Mouse (Mus musculus) stomach, postnatal 0 days (tissue): ENCODE measurements around the gene Kif1b. TPM values are rescaled to one million over a fixed set of nuclear protein-coding genes. Genes with fewer than 3 reads are reported as not detected.

Source experiments
- ATAC-seq: fragments of 200-750 bp; cut with Nextera tagmentation; 2 replicates; pipeline ENCODE4 v1.8.0; 2017; ENCODE audit not compliant: low FRiP score, low TSS enrichment
- DNase-seq: peaks from one replicate; pipeline ENCODE4 v3.0.0-alpha.2; 2016; ENCODE audit warnings: low spot score
- H3K27ac ChIP-seq: fragments of 300-500 bp; sonication (generic); replicated peaks from 2 replicates; pipeline ENCODE4 v1.5.1; 2014; ENCODE audit warnings: mild to moderate bottlenecking, control low read depth
- H3K27me3 ChIP-seq: fragments of 300-500 bp; sonication (generic); 2 replicates; pipeline ENCODE4 v1.6.1; 2014; ENCODE audit warnings: low read length; ENCODE audit not compliant: control insufficient read depth, insufficient read depth
- H3K36me3 ChIP-seq: fragments of 300-500 bp; sonication (generic); 2 replicates; pipeline ENCODE4 v1.6.1; 2014; ENCODE audit warnings: low read length, mixed read lengths; ENCODE audit not compliant: control insufficient read depth, insufficient read depth
- H3K4me1 ChIP-seq: fragments of 300-500 bp; sonication (generic); replicated peaks from 2 replicates; pipeline ENCODE4 v1.6.1; 2014; ENCODE audit warnings: antibody characterized with exemption; ENCODE audit not compliant: control insufficient read depth, insufficient read depth
- H3K4me2 ChIP-seq: fragments of 300-500 bp; sonication (generic); replicated peaks from 2 replicates; pipeline ENCODE4 v1.6.1; 2014; ENCODE audit warnings: low read depth, mild to moderate bottlenecking, control low read depth, moderate library complexity
- H3K4me3 ChIP-seq: fragments of 300-500 bp; sonication (generic); 2 replicates; pipeline ENCODE4 v1.5.1; 2014; ENCODE audit warnings: low read depth, low read length, control low read depth
- H3K9ac ChIP-seq: fragments of 300-500 bp; sonication (generic); 2 replicates; pipeline ENCODE4 v1.6.1; 2014; ENCODE audit warnings: mild to moderate bottlenecking, low read length, control low read depth, mixed read lengths
- H3K9me3 ChIP-seq: fragments of 300-500 bp; sonication (generic); 2 replicates; pipeline ENCODE4 v1.6.1; 2016; ENCODE audit warnings: low read length; ENCODE audit not compliant: control insufficient read depth
- CTCF ChIP-seq: IDR thresholded peaks from 2 replicates; pipeline ENCODE4 v1.5.1; 2016; ENCODE audit warnings: antibody characterized with exemption, low read depth, mild to moderate bottlenecking, moderate library complexity
- EP300 ChIP-seq: optimal IDR thresholded peaks from 2 replicates; pipeline ENCODE3; 2016; ENCODE audit warnings: antibody characterized with exemption
- WGBS: fragments of 180-500 bp; shearing (Covaris S2); extraction: QIAGEN DNeasy Blood & Tissue Kit; methylation state at CpG from one replicate; pipeline ENCODE4 v1.1.7; 2014; 5-methylcytosine and 5-hydroxymethylcytosine counted together
- polyA plus RNA-seq: library from polyadenylated mRNA; unstranded; fragments of >200 nt; fragmentation: Nextera tagmentation; extraction: Ambion mirVana; gene quantifications from 2 replicates; pipeline ENCODE4 v1.2.1, GENCODE M21; 2015

The Kif1b gene
- polyA plus RNA-seq, 1 experiment from 2014 or later, result 23.9 TPM

GRCm38 (mm10) chr4:149290157-149290750, 17.2 kb downstream of the Kif1b start:
- WGBS, result 70% methylated on average over 7 of the region's 7 CpGs
- H3K9ac ChIP-seq, result no peak overlapping the region
- TF ChIP-seq CTCF (no peak), EP300 (no peak)

DNA sequence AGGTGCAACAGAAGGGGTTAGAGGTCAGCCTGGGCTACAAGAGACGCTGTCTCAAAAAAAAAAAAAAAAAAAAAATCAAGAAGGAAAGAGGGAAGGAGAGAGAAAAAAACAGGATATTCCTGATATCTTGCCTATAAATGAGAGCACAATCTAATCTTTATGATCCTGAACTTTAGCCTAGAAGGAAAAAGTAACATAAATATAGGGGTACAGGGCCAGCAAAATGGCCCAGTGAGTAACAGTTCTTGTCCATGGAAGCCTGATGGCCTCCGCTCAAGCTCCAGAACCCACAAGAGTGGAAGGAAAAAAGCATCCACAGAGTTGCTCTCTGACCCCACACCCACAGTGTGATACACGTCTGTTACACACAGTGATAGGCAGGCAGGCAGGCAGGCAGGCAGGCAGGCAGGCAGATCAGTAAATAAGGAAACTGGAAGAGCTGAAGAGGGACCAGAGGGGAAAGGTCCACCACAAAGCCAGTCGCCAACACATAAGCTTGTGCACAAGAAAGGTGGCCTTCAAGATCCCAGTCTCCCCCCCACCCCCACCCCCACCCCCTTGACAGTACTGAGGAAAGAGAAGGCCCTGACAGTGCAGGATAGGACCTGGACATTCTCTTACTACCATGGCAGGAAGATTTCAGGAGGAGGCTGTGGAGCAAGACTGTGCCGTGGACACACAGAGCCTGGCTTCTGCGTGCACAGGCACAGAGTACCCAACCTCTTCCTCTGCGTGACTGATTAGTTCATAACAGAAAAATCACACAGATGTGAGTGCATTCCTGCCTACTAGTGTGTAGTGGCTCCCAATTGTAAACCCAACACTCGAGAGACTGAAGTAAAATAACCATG, 21.0 kb downstream of the Kif1b start:
- Histone ChIP-seq H3K27ac (no peak overlapping the region), H3K4me2 (no peak overlapping the region), H3K4me3 (no peak overlapping the region), H3K9ac (no peak overlapping the region), H3K36me3 (no peaks in the 10 kb centered on the region), H3K27me3 (no peaks in the 10 kb centered on the region), H3K4me1 (no peaks in the 10 kb centered on the region), H3K9me3 (no peaks in the 10 kb centered on the region)
- no peak for TF ChIP-seq EP300
- TF ChIP-seq CTCF, result no peak
- 68% methylated on average over 8 of the region's 8 CpGs for WGBS
- DNase-seq, result peak; percentile 36
- no peak for ATAC-seq

More at GRCm38 (mm10) chr4:149290157-149290750, 17.2 kb downstream of the Kif1b start:
- no peaks in the 10 kb centered on the region for H3K27me3 ChIP-seq
- no peak overlapping the region for H3K4me3 ChIP-seq
- DNase-seq (no peak), ATAC-seq (no peak)
- H3K4me1 ChIP-seq, result no peaks in the 10 kb centered on the region
- no peak overlapping the region for H3K4me2 ChIP-seq
- no peak overlapping the region for H3K27ac ChIP-seq
- no peaks in the 10 kb centered on the region for H3K9me3 ChIP-seq
- H3K36me3 ChIP-seq, result no peaks in the 10 kb centered on the region

DNA sequence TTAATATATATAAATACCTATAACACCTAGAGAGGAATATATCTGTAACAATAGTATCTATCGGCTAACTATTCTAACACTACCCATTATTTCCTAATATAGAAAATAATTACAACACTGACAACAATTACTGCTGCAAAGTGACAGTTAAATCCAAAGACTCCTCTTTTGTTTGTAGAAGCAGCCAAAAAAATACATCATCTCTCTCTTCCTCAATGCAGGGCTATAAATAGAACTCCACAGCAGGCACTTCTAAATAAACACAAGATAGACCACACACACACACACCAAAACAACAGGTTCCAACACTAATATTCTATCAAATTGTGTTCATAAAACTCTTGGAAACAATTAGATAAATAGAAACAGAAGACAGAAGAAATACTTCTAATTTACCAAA, 21.8 kb downstream of the Kif1b start:
- Histone ChIP-seq H3K4me2 (no peak overlapping the region), H3K4me1 (no peaks in the 10 kb centered on the region), H3K9ac (no peak overlapping the region), H3K27ac (no peak overlapping the region), H3K36me3 (no peaks in the 10 kb centered on the region), H3K27me3 (no peaks in the 10 kb centered on the region), H3K4me3 (no peak overlapping the region), H3K9me3 (no peaks in the 10 kb centered on the region)
- no peak for ATAC-seq
- no peak for DNase-seq
- TF ChIP-seq CTCF (no peak), EP300 (no peak)
- WGBS, result 73% methylated on average over 1 of the region's 1 CpGs

DNA sequence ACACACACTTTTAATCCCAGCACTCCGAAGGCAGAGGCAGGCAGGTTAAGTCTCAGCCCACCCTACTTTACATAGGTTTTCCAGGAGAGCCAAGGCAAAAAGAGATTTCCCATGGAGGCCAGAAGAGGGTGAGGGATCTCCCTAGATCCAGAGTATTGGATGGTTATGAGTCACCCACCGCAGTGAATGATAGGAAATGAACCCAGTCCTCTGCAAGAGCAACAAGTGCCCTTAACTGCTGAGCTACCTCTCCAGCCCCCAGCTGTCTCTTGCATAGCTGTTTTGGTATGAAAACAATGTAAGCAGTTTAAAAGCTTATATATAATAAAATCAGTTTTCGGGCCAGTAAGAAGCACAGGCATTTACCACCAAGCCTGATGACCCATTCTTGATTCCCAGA, 24.5 kb downstream of the Kif1b start:
- no peak for TF ChIP-seq EP300
- TF ChIP-seq CTCF, result no peak
- H3K27ac ChIP-seq, result no peak overlapping the region
- H3K27me3 ChIP-seq, result no peaks in the 10 kb centered on the region
- H3K4me2 ChIP-seq, result no peak overlapping the region
- H3K9me3 ChIP-seq, result no peaks in the 10 kb centered on the region
- ATAC-seq (no peak), DNase-seq (no peak)
- 55% methylated on average over 3 of the region's 3 CpGs for WGBS
- H3K4me1 ChIP-seq, result no peaks in the 10 kb centered on the region
- no peak overlapping the region for H3K9ac ChIP-seq
- H3K36me3 ChIP-seq, result no peaks in the 10 kb centered on the region
- no peak overlapping the region for H3K4me3 ChIP-seq

GRCm38 (mm10) chr4:149282025-149282738, 25.3 kb downstream of the Kif1b start:
- Histone ChIP-seq H3K36me3 (no peaks in the 10 kb centered on the region), H3K4me3 (no peak overlapping the region), H3K27ac (0 out of 2 replicates have a peak overlapping the region, but pooled peaks have one; percentile 24), H3K4me1 (no peaks in the 10 kb centered on the region), H3K9me3 (no peaks in the 10 kb centered on the region), H3K27me3 (no peaks in the 10 kb centered on the region), H3K4me2 (no peak overlapping the region), H3K9ac (no peak overlapping the region)
- ATAC-seq, result peak; percentile 56; the same call in 1 of the 2 replicates
- DNase-seq, result peak; percentile 24
- TF ChIP-seq EP300 (no peak), CTCF (no peak)
- 52% methylated on average over 7 of the region's 7 CpGs for WGBS
